Mouse (Mus musculus) embryonic facial prominence, embryonic 10.5 days (tissue): ENCODE results near the gene Tnxb. TPM values are rescaled to one million over a fixed set of nuclear protein-coding genes. Genes with fewer than 3 reads are reported as not detected.
"Not testable (repeated sequence)": the region's sequence is repeated elsewhere in the genome, so short reads cannot be mapped to it uniquely, and the experiment has no call there.

Experiments
- DNase-seq: peaks from one replicate; pipeline ENCODE4 v3.0.0-alpha.2; 2017; ENCODE audit warnings: low spot score
- H3K27ac ChIP-seq: fragments of 300-500 bp; sonication (generic); replicated peaks from 2 replicates; pipeline ENCODE4 v1.5.1; 2016; ENCODE audit warnings: mild to moderate bottlenecking
- H3K27me3 ChIP-seq: fragments of 300-500 bp; sonication (generic); replicated peaks from 2 replicates; pipeline ENCODE4 v1.6.1; 2016; ENCODE audit warnings: low read depth, mild to moderate bottlenecking; ENCODE audit not compliant: poor library complexity, severe bottlenecking
- H3K36me3 ChIP-seq: fragments of 300-500 bp; sonication (generic); replicated peaks from 2 replicates; pipeline ENCODE4 v1.6.1; 2016; ENCODE audit warnings: mild to moderate bottlenecking, moderate library complexity
- H3K4me1 ChIP-seq: fragments of 300-500 bp; sonication (generic); 2 replicates; pipeline ENCODE4 v1.6.1; 2016
- H3K4me3 ChIP-seq: fragments of 300-500 bp; sonication (generic); 2 replicates; pipeline ENCODE4 v1.5.1; 2016; ENCODE audit warnings: mild to moderate bottlenecking, moderate library complexity
- H3K9me3 ChIP-seq: fragments of 300-500 bp; sonication (generic); 2 replicates; pipeline ENCODE4 v1.6.1; 2016; ENCODE audit warnings: mild to moderate bottlenecking
- WGBS: fragments of 180-500 bp; shearing (Covaris S2); methylation state at CpG from one replicate; pipeline ENCODE4 v1.1.7; 2016; 5-methylcytosine and 5-hydroxymethylcytosine counted together
- polyA plus RNA-seq: library from polyadenylated mRNA; unstranded; fragments of >200 nt; fragmentation: Nextera tagmentation; extraction: Ambion mirVana; gene quantifications from 2 replicates; pipeline ENCODE4 v1.2.1, GENCODE M21; 2016

The Tnxb gene
- polyA plus RNA-seq, 1 experiment from 2014 or later: not detected

DNA sequence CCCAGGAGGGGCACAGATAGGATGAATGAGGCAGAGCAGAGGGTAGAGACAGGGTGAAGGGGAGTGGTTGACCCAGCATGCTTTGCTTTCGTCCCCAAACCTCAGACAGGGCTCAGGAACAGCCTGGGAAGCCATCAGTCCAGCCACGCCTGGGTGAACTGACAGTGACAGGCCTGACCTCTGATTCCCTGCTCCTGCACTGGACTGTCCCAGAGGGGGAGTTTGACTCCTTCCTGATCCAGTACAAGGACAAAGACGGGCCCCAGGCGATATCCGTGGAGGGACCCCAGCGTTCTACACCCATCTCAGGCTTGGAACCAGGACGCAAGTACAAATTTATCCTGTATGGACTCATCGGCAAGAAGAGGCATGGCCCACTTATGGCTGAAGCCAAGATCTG, 12.8 kb downstream of the Tnxb start:
- WGBS: 73% methylated on average over 8 of the region's 8 CpGs
- Histone ChIP-seq H3K4me3 (no peak overlapping the region), H3K27ac (no peak overlapping the region), H3K4me1 (peaks cover 26% of the 10 kb centered on the region), H3K27me3 (peaks cover 45% of the 10 kb centered on the region), H3K36me3 (no peaks in the 10 kb centered on the region), H3K9me3 (no peaks in the 10 kb centered on the region)
- DNase-seq: no peak

DNA sequence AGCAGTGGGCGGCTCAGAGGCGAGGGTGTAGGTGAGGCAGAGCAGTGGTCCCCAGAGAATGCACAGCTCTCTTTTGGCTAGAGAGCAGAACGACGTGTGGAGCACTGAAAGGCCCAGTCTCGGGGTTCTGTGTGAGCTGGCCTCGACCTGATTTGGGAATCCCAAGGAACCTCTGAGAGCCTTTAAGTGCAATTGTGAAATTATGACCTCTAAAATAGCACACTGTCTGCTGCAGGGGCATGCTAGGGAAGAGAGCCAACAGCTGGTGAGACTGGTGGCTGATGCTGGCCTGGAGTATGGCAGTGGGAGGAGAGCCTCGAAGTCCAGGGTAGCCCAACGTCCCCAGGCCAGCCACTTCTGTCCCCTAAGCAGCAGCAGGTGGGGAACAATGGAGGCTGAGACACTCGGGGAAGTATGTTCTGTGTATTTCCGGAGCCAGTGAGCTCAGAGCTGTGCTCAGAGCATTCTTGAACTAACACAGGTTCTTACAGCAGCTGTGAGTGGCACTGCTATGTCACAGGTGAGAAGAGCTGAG, 13.4 kb downstream of the Tnxb start:
- H3K36me3 ChIP-seq: no peaks in the 10 kb centered on the region
- H3K27me3 ChIP-seq: peaks cover 39% of the 10 kb centered on the region
- H3K9me3 ChIP-seq: no peaks in the 10 kb centered on the region
- no peak overlapping the region for H3K4me3 ChIP-seq
- H3K27ac ChIP-seq: no peak overlapping the region
- 77% methylated on average over 10 of the region's 10 CpGs for WGBS
- H3K4me1 ChIP-seq: peaks cover 26% of the 10 kb centered on the region
- DNase-seq: no peak

DNA sequence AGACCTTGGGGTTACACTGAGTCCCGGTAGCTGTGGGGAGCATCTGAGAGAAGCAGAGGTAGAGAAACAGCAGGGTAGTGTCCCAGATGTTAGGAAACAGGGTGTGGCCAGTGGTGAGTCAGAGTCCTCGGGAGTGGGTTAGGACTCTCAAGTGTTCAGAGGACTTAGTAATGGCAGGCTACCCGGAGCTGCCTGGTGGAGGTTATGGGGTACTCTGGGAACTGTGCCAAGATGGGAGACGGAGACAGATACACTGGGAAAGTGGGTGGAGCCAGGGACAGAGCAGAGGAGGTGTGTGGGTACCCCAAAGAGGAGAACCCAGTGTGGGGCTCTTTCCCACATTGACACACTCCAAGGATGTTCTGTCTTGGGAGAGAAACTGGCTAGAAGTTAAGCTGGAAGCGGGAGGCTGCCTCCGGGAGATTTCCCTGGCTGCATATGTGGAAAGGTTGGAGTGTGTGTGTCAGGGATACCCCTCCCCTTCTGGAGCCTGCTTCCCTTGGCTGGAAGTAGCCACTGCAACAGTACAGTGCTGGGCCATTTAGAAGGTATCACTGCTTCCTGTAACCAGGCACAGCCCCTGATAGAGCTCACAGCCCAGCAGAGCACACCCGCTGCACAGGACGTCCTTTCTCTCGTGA, 14.0 kb downstream of the Tnxb start:
- peaks cover 26% of the 10 kb centered on the region for H3K4me1 ChIP-seq
- no peaks in the 10 kb centered on the region for H3K9me3 ChIP-seq
- H3K36me3 ChIP-seq: no peaks in the 10 kb centered on the region
- H3K27ac ChIP-seq: no peak overlapping the region
- WGBS: 78% methylated on average over 9 of the region's 9 CpGs
- no peak overlapping the region for H3K4me3 ChIP-seq
- DNase-seq: no peak
- H3K27me3 ChIP-seq: peaks cover 33% of the 10 kb centered on the region

DNA sequence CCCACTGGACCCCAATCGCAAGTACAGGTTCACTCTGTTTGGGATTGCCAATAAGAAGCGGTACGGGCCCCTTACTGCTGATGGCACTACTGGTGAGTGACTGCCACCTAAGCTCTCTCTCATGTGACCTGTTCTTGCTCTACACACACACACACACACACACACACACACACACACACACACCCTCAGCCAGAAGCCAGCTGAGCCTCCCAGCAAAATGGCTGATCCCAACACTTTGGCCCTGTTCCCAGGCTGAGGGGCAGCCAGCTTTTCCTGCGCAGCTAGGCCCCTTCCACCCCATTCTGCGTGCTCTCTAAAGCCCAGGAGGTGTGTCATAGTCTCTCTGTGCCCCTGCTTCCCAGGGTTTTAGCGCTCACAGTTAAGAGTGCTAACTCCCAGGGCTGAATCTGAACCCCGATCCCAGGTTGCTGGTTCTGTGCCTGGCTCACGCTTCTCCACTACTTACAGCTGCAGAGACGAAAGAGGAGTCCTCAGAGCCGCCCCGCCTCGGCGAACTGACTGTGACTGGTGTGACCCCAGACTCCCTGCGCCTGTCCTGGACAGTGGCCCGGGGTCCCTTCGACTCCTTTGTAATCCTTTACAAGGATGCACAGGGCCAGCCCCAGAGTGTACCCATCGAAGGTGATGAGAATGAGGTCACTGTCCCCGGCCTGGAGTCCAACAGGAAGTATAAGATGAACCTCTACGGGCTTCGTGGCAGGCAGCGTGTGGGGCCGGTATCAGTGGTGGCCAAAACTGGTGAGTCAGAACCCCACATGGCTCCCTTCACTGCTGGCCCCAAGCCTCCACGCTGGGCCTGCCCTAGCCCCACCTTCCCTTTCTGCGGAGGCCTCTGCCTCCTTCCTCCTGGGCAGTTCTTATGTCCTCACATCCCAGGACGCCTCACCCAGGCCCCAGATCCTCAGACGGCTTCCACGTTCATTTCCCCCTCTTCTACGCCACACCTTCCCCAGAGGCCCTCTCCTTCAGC, 15.1 kb downstream of the Tnxb start:
- Histone ChIP-seq H3K4me3 (no peak overlapping the region), H3K36me3 (no peaks in the 10 kb centered on the region), H3K9me3 (no peaks in the 10 kb centered on the region), H3K27ac (no peak overlapping the region), H3K4me1 (peaks cover 19% of the 10 kb centered on the region), H3K27me3 (peaks cover 23% of the 10 kb centered on the region)
- WGBS: 83% methylated on average over 28 of the region's 28 CpGs
- no peak for DNase-seq

DNA sequence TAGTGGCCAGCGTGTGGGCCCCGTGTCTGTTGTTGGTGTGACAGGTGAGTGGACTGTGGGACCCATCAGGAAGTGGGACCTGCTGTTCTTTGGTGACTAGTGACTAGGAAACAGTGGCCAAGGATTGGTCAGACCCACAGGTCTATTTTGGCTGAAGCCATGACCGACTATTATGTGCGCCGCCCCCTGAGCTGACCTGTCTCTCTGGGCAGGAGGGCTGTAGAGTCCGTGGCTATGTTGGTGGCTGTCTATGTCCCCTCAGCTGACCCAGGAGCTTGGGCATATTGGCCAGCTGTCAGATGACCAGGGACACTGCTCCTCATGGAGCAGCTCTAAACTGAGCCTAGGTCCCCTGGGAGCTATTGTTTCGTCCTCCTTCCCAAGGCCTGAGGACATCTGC, 18.6 kb downstream of the Tnxb start:
- Histone ChIP-seq H3K27ac (no peak overlapping the region), H3K27me3 (no peaks in the 10 kb centered on the region), H3K4me3 (no peak overlapping the region), H3K36me3 (no peaks in the 10 kb centered on the region), H3K9me3 (no peaks in the 10 kb centered on the region), H3K4me1 (peaks cover 6% of the 10 kb centered on the region; the same call in 1 of the 2 replicates)
- no peak for DNase-seq
- 90% methylated on average over 7 of the region's 7 CpGs for WGBS

DNA sequence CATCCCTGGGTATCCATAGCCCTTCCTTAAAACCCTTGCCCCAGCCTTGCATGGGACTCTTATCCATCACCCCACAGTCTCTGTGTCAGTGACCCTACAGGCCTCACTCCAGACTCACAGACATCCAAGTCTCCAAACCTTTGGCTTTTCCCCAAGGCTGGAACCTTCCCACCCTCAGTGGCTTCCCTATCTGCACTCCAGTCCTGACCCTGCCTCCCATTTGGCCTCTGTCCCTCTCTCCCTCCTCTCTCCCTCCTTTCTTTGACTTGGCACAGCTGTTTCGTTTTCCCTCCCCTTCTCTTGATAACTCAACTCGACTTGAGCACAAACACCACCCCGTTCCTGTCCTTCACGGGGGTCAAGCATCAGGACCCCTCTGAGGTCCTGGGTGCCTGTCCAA, 20.1 kb downstream of the Tnxb start:
- 80% methylated on average over 4 of the region's 4 CpGs for WGBS
- Histone ChIP-seq H3K4me3 (no peak overlapping the region), H3K4me1 (peaks cover 3% of the 10 kb centered on the region; the same call in 1 of the 2 replicates), H3K9me3 (no peaks in the 10 kb centered on the region), H3K27ac (no peak overlapping the region), H3K36me3 (no peaks in the 10 kb centered on the region), H3K27me3 (no peaks in the 10 kb centered on the region)
- no peak for DNase-seq

DNA sequence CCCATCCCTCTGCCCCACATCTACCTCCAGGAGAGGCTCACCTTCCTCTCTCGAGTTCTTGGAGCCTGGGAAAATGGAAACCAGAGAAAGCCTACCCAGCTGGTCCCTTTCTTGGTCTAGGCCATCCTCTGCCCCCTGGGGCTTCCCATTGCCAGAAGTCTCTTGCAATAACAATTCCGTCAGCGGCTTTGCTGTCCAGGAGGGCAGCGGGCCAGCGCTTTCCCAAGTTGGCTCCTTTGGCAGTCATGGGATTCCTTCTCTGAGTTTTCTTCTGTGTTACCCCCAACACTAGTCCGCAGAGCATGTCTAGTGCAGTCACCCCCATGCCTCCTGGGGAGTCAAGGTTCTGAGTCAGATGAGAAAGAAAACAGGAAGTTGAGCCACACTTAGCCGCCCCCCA, 22.6 kb downstream of the Tnxb start:
- Histone ChIP-seq H3K27me3 (no peaks in the 10 kb centered on the region), H3K36me3 (no peaks in the 10 kb centered on the region), H3K9me3 (no peaks in the 10 kb centered on the region), H3K4me3 (no peak overlapping the region), H3K4me1 (no peaks in the 10 kb centered on the region), H3K27ac (no peak overlapping the region)
- no peak for DNase-seq
- 72% methylated on average over 7 of the region's 7 CpGs for WGBS

DNA sequence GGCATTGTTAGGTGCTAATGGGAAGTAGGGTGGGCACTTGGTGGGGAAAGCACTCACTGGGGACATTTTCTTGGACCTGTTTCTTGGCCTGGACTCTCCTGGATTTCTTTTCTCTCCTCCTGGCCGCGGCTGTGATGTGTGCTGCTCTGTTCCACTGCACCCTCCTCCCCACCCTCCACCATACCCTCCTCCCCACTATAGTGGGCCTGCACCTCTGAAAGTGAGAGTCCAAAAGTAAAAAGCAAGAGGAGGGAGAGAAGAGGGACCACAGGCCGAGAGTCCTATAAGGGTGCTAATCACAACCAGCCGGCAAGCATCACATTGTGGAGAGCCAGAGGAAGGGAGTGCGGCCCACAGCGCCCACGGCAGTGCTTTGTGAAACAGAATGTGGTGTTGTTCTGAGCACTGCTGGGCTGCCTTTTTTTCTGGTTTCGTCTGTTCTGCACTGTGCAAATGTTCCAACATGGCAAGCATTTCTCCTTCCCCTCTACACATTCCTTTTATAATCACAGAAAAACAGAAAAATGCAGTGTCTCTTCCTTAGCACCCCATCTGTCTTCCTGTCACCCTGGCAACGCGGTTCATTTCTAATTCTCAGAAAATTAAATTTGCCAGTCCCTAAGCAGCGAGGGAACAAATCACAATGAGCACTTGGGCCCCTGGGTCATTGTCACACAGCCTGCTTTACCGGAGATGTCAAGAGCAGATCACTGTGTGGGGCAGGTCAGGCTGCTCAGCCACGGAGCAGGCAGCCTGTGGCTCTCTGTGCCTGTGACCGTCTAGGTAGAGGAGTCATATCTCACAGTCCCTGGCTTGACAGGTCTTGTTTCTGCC, 29.5 kb downstream of the Tnxb start:
- WGBS: 62% methylated on average over 14 of the region's 14 CpGs
- peaks cover 12% of the 10 kb centered on the region; the same call in 1 of the 2 replicates for H3K4me1 ChIP-seq
- no peaks in the 10 kb centered on the region for H3K27me3 ChIP-seq
- H3K36me3 ChIP-seq: no peaks in the 10 kb centered on the region
- H3K27ac ChIP-seq: 0 out of 2 replicates have a peak overlapping the region, but pooled peaks have one; percentile 7
- H3K4me3 ChIP-seq: no peak overlapping the region
- DNase-seq: peak; percentile 17
- no peaks in the 10 kb centered on the region for H3K9me3 ChIP-seq

DNA sequence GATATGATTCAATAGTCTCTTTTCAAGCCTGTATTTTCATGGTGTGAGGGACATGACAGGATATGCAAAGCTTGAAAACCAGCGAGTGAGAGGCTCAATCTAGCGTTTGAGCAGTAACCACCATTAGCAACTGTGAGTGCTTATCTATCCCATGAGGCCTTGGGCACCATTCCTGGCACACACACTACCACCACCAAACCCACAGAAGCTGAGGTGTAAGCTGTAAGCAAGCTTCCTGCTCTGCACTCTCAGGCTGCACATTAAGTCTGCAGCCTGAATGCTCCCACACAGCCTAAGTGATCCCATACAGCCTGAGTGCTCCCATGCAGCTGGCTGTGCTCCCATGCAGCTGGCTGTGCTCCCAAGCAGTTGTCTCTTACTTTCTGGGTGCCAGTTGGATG, 30.3 kb downstream of the Tnxb start:
- 74% methylated on average over 2 of the region's 2 CpGs for WGBS
- no peaks in the 10 kb centered on the region for H3K36me3 ChIP-seq
- no peak for DNase-seq
- H3K4me3 ChIP-seq: no peak overlapping the region
- H3K27ac ChIP-seq: no peak overlapping the region
- H3K9me3 ChIP-seq: no peaks in the 10 kb centered on the region
- no peaks in the 10 kb centered on the region for H3K27me3 ChIP-seq
- peaks cover 12% of the 10 kb centered on the region; the same call in 1 of the 2 replicates for H3K4me1 ChIP-seq

DNA sequence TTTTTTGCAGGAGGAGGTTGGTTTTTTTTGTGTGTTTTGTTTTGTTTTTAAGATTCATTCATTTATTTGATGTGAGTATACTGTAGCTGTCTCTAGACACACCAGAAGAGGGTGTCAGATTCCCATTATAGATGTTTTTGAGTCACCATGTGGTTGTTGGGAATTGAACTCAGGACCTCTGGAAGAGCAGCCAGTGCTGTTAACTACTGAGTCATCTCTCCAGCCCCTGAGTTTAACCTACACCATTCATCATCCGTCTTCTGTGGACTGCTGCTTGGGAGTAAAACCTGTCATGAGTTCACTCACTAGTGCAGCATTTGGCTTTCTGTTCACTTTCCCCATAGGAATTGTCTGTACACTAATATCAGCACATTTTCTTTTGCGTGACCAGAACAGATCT, 36.1 kb downstream of the Tnxb start:
- DNase-seq: not testable (repeated sequence)
- WGBS: 84% methylated on average over 2 of the region's 2 CpGs

DNA sequence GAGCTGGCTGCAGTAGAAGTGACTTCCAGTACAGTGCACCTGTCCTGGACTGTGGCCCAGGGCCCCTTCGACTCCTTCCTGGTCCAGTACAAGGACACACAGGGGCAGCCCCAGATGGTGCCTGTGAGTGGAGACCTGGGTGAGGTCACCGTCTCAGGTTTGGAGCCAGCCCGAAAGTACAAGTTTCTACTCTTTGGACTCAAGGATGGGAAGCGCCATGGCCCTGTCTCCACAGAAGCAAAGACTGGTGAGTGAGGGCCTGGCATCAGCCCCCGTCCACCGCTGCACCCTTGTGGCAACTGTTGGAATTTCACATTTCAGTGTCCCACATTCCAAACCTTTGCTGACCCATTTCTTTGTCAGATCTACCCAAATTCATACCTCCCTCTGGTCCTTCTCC, 42.6 kb downstream of the Tnxb start:
- Histone ChIP-seq H3K36me3 (no peaks in the 10 kb centered on the region), H3K27me3 (no peaks in the 10 kb centered on the region), H3K4me3 (no peak overlapping the region), H3K27ac (no peak overlapping the region), H3K9me3 (no peaks in the 10 kb centered on the region), H3K4me1 (no peaks in the 10 kb centered on the region)
- peak; percentile 47 for DNase-seq
- WGBS: 41% methylated on average over 6 of the region's 6 CpGs

More for the DNA sequence above, 36.1 kb downstream of the Tnxb start:
- not testable (repeated sequence) for H3K27me3 ChIP-seq, H3K4me1 ChIP-seq, H3K36me3 ChIP-seq, H3K27ac ChIP-seq, H3K4me3 ChIP-seq, H3K9me3 ChIP-seq
